Mouse (Mus musculus) small intestine, adult 2 months (tissue): ENCODE measurements at regions not wholly inside any gene's neighbourhood (a gene's known extent, or its start where the extent isn't known, plus 50 kb on each side); places are given as distances from the start of the nearest gene placed in this dataset.

Experiments used
- CTCF ChIP-seq: fragments of 200-500 bp; IDR thresholded peaks from 2 replicates; pipeline ENCODE4 v1.5.1; 2012; ENCODE audit warnings: low read depth, mild to moderate bottlenecking, control low read depth, inconsistent platforms, low read length, moderate library complexity, mixed read lengths; ENCODE audit not compliant: insufficient replicate concordance, insufficient read length; ENCODE audit errors: extremely low read depth
- POLR2A ChIP-seq: fragments of 200-500 bp; IDR thresholded peaks from 2 replicates; pipeline ENCODE4 v1.6.1; 2012; ENCODE audit warnings: low read depth, mild to moderate bottlenecking, control low read depth, inconsistent platforms, low read length, moderate library complexity

- TF ChIP-seq POLR2A (no peak), CTCF (no peak)
Observed at GRCm38 (mm10) chr8:36030237-36030636, 264.6 kb downstream of the Gm19410 start.
